Mouse (Mus musculus): ENCODE measurements at regions not wholly inside any gene's neighbourhood (a gene's known extent, or its start where the extent isn't known, plus 50 kb on each side); places are given as distances from the start of the nearest gene placed in this dataset.

DNA sequence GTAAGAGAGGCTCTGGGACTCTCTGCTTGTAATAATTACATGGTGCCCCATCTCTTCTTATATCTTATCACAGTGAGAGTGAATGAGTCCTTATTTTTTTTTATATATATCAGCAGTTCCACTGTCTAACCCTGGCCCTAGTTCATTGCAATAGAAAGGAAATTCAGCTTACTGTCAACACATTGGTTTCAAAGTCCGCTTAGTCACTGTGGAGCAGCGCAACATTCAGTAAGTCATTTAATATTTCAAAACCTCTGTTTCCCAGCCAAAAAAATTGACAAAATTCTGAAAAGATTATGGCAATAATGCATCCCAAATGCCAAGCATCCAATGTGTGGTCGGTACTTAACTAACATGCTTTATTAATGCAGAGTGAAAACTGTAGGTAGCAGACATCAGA, 343.6 kb downstream of the Mctp2 start:
- H3K27ac ChIP-seq (replicated peaks in 1 of 2; ENCODE audit: control insufficient read depth in 1 of 2, insufficient read depth in 1 of 2, low read depth in 2 of 2, low read length in 2 of 2): no peak overlapping the region
- no peak overlapping the region for H3K9ac ChIP-seq (ENCODE audit: low read length)
- ATAC-seq (ENCODE audit: insufficient number of reproducible peaks, insufficient read depth, low FRiP score, low read depth): no peak
- H3K27me3 ChIP-seq (ENCODE audit: control insufficient read depth, insufficient read depth, low read length): no peaks in the 10 kb centered on the region
- H3K9me3 ChIP-seq (ENCODE audit: control insufficient read depth, low read length): no peaks in the 10 kb centered on the region
- no peak overlapping the region for H3K4me2 ChIP-seq (ENCODE audit: low read length)
- no peak overlapping the region for H3K4me3 ChIP-seq (ENCODE audit: control insufficient read depth in 1 of 2, insufficient read depth in 1 of 2, low read depth in 1 of 2, low read length in 2 of 2)
- H3K4me1 ChIP-seq (ENCODE audit: control insufficient read depth in 2 of 2, insufficient read depth in 2 of 2, low read length in 2 of 2): peaks cover 0 to 4% of the 10 kb centered on the region in 2 experiments; a peak in 2 of 4 replicates
- no peaks in the 10 kb centered on the region for H3K36me3 ChIP-seq (ENCODE audit: control insufficient read depth, insufficient read depth, low read length)
- 90% methylated on average over 3 of the region's 3 CpGs for WGBS

DNA sequence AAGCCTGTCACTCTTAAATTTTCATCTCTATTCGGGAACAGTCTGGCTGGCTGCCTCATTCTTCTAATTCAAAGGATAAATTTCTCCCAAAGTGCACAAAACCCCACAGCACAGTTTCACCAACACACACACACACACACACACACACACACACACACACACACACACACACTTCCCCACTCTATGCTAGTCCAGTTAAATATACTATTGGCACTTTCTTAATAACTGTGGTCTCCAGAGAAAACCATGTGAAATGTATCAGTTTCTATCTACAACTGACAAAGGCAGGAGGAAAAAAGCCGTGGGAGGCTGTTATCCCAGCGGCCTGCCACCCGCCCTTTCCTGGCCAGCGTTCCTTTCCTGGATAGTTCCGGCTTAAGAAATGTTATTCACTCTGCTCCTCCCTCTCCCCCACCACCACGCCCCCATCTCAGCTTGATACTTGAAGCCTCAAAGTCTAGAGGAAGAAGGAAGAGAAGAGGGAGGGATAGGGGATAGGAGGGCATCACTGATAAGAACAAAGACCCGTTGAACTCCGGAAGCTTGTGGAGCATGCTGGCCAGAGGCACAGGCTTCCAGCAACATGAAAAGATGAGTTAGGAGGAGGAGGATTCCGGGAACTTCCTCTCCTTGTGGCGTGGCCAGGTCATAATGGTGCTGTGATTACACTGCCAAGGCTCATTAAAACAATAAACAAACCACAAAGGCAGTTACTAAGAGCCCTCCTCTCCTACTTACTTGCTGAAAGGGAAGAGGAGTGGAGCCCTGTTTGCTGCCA, 345.8 kb downstream of the Mctp2 start:
- WGBS: 5% methylated on average over 11 of the region's 11 CpGs
- peak overlapping the region; percentile 11 to 23; a peak in 3 of 4 replicates for H3K4me3 ChIP-seq (ENCODE audit: control insufficient read depth in 1 of 2, insufficient read depth in 1 of 2, low read depth in 1 of 2, low read length in 2 of 2)

DNA sequence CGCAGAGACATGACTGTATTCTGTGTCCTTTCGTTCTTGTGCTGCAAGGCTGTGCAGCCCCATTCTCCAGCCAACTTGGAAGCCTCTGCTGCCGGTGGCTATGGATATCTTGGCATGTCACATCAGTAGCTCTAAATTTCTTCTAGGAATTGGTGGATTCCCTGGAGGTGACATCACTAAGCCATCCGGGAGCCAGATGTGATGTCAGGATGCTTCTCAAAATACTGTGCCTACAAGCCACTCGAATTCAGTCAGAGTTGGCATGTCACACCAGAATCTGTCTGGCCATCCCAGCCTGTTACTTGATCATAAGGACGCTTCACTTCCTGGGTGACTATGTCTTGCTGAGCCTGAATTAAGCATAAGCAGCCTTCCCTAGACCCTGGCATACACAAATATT, 359.9 kb downstream of the Mctp2 start:
- Histone ChIP-seq H3K36me3 (ENCODE audit: control insufficient read depth, insufficient read depth, low read length) (no peaks in the 10 kb centered on the region), H3K9ac (ENCODE audit: low read length) (no peak overlapping the region), H3K27me3 (ENCODE audit: control insufficient read depth, insufficient read depth, low read length) (no peaks in the 10 kb centered on the region), H3K4me1 (ENCODE audit: control insufficient read depth in 2 of 2, insufficient read depth in 2 of 2, low read length in 2 of 2) (peaks cover 0 to under 1% of the 10 kb centered on the region in 2 experiments; a peak in 2 of 4 replicates), H3K4me3 (ENCODE audit: control insufficient read depth in 1 of 2, insufficient read depth in 1 of 2, low read depth in 1 of 2, low read length in 2 of 2) (no peak overlapping the region), H3K9me3 (ENCODE audit: control insufficient read depth, low read length) (no peaks in the 10 kb centered on the region), H3K4me2 (ENCODE audit: low read length) (no peak overlapping the region), H3K27ac (replicated peaks in 1 of 2; ENCODE audit: control insufficient read depth in 1 of 2, insufficient read depth in 1 of 2, low read depth in 2 of 2, low read length in 2 of 2) (no peak overlapping the region)
- ATAC-seq (ENCODE audit: insufficient number of reproducible peaks, insufficient read depth, low FRiP score, low read depth): no peak
- 62% methylated on average over 6 of the region's 6 CpGs for WGBS

More for the DNA sequence above, 345.8 kb downstream of the Mctp2 start:
- Histone ChIP-seq H3K27ac (replicated peaks in 1 of 2; ENCODE audit: control insufficient read depth in 1 of 2, insufficient read depth in 1 of 2, low read depth in 2 of 2, low read length in 2 of 2) (peak overlapping the region; percentile 35 to 41; a peak in 2 of 4 replicates), H3K4me1 (ENCODE audit: control insufficient read depth in 2 of 2, insufficient read depth in 2 of 2, low read length in 2 of 2) (peaks cover 0 to 4% of the 10 kb centered on the region in 2 experiments; a peak in 2 of 4 replicates), H3K9ac (ENCODE audit: low read length) (no peak overlapping the region), H3K9me3 (ENCODE audit: control insufficient read depth, low read length) (no peaks in the 10 kb centered on the region), H3K36me3 (ENCODE audit: control insufficient read depth, insufficient read depth, low read length) (no peaks in the 10 kb centered on the region), H3K27me3 (ENCODE audit: control insufficient read depth, insufficient read depth, low read length) (no peaks in the 10 kb centered on the region), H3K4me2 (ENCODE audit: low read length) (peak overlapping the region; percentile 60)
- ATAC-seq (ENCODE audit: insufficient number of reproducible peaks, insufficient read depth, low FRiP score, low read depth): peak; percentile 85

DNA sequence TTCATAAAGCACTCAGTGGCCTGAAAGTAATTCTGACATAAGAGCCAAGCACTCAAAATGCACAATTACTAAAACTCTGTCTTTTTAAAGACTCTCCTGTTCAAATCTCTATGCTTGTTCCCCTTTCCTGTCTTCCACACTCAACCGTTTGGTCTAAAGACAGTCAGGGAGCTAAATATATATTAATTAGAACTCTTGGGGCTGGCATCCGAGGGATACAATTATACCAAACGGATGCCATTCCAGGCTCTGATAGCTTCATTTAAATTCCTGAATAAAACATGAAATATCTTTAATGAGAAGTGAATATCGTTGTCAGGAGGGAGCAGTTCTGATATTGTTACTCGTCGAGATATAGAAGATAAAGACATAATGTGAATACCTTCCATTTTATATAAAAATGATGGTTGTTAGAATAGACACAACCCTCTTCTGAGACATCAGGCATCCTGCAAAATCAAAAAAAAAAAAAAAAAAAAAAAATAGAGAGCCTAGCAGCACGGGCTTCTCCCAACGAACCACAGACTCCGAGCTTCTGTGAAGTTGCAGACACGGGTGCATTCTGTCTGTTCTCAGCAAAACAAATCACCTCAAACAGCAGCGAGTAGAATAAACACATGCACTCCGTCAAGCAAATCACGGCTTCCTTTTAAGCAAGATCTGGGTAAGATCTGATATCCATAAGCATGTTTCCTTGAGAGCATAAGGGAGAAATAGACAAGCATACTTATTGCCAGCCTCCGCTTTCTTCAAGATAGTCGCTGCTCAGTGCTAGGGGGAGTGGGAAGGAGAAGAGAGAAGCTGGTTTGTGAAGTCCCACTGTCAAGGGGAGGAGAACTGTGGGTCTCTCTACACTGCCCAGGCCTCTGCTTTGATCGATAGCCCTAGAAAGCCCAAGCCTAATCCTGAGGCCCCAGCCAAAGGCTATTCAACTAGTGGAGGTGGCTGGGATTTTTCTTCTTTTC, 363.0 kb downstream of the Mctp2 start:
- WGBS: 51% methylated on average over 16 of the region's 16 CpGs
- no peak overlapping the region for H3K4me3 ChIP-seq (ENCODE audit: control insufficient read depth in 1 of 2, insufficient read depth in 1 of 2, low read depth in 1 of 2, low read length in 2 of 2)
- no peak overlapping the region for H3K4me2 ChIP-seq (ENCODE audit: low read length)
- ATAC-seq (ENCODE audit: insufficient number of reproducible peaks, insufficient read depth, low FRiP score, low read depth): no peak
- no peaks in the 10 kb centered on the region for H3K9me3 ChIP-seq (ENCODE audit: control insufficient read depth, low read length)
- H3K27ac ChIP-seq (replicated peaks in 1 of 2; ENCODE audit: control insufficient read depth in 1 of 2, insufficient read depth in 1 of 2, low read depth in 2 of 2, low read length in 2 of 2): no peak overlapping the region
- H3K27me3 ChIP-seq (ENCODE audit: control insufficient read depth, insufficient read depth, low read length): no peaks in the 10 kb centered on the region
- peaks cover 4 to 17% of the 10 kb centered on the region in 2 experiments; a peak in 2 of 4 replicates for H3K4me1 ChIP-seq (ENCODE audit: control insufficient read depth in 2 of 2, insufficient read depth in 2 of 2, low read length in 2 of 2)
- H3K36me3 ChIP-seq (ENCODE audit: control insufficient read depth, insufficient read depth, low read length): no peaks in the 10 kb centered on the region
- H3K9ac ChIP-seq (ENCODE audit: low read length): no peak overlapping the region

DNA sequence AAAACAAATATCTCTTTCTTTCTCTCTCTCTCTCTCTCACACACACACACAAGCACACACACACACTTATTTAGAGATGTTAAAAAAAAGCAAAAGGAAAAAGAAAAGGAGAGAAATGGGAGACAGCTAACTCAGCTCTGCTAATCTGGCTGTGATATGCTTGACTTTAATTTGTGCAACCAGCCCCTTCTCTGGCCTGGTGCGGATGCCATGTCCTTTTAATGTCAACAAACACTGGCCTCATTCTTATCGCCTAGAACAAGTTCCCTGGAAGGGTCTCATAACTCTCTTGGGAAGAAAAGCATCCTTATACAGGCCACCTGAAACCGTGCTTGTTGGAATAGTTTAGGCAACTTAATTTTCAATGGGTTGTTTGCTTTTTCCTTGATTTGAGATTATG, 368.7 kb downstream of the Mctp2 start:
- Histone ChIP-seq H3K36me3 (ENCODE audit: control insufficient read depth, insufficient read depth, low read length) (no peaks in the 10 kb centered on the region), H3K4me3 (ENCODE audit: control insufficient read depth in 1 of 2, insufficient read depth in 1 of 2, low read depth in 1 of 2, low read length in 2 of 2) (no peak overlapping the region), H3K4me1 (ENCODE audit: control insufficient read depth in 2 of 2, insufficient read depth in 2 of 2, low read length in 2 of 2) (peaks cover 4 to 17% of the 10 kb centered on the region in 2 experiments; a peak in 2 of 4 replicates), H3K27ac (replicated peaks in 1 of 2; ENCODE audit: control insufficient read depth in 1 of 2, insufficient read depth in 1 of 2, low read depth in 2 of 2, low read length in 2 of 2) (no peak overlapping the region), H3K9me3 (ENCODE audit: control insufficient read depth, low read length) (no peaks in the 10 kb centered on the region), H3K27me3 (ENCODE audit: control insufficient read depth, insufficient read depth, low read length) (no peaks in the 10 kb centered on the region; the same call in 1 of the 2 replicates), H3K9ac (ENCODE audit: low read length) (no peak overlapping the region), H3K4me2 (ENCODE audit: low read length) (no peak overlapping the region)
- ATAC-seq (ENCODE audit: insufficient number of reproducible peaks, insufficient read depth, low FRiP score, low read depth): no peak
- WGBS: 49% methylated on average over 3 of the region's 3 CpGs

DNA sequence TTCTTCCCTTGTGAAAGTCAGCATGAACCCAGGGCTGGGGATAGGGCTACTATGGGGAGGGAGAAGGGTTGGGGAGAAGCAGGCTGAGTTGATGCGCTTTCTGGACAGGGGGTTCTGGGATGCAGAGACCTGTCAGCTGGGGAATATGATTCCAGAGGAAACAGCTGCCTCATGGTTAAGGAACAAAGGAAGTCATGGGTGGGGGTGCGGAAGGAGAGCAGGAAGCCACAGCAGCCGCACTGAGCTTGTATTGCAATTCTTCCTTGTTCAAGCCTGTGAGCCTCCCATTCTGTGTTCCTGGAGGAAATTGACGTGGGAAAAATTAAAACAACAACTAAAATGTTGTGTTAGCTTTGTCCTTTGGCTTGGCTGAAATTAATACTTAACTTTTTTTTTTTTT, 369.7 kb downstream of the Mctp2 start:
- H3K27ac ChIP-seq (replicated peaks in 1 of 2; ENCODE audit: control insufficient read depth in 1 of 2, insufficient read depth in 1 of 2, low read depth in 2 of 2, low read length in 2 of 2): 0 out of 4 replicates have a peak overlapping the region, but pooled peaks of 1 of the 2 experiments have one; percentile 33
- no peak overlapping the region for H3K4me3 ChIP-seq (ENCODE audit: control insufficient read depth in 1 of 2, insufficient read depth in 1 of 2, low read depth in 1 of 2, low read length in 2 of 2)
- ATAC-seq (ENCODE audit: insufficient number of reproducible peaks, insufficient read depth, low FRiP score, low read depth): no peak
- no peak overlapping the region for H3K9ac ChIP-seq (ENCODE audit: low read length)
- H3K36me3 ChIP-seq (ENCODE audit: control insufficient read depth, insufficient read depth, low read length): no peaks in the 10 kb centered on the region
- no peaks in the 10 kb centered on the region; the same call in 1 of the 2 replicates for H3K27me3 ChIP-seq (ENCODE audit: control insufficient read depth, insufficient read depth, low read length)
- H3K4me1 ChIP-seq (ENCODE audit: control insufficient read depth in 2 of 2, insufficient read depth in 2 of 2, low read length in 2 of 2): peaks cover 4 to 17% of the 10 kb centered on the region in 2 experiments; a peak in 2 of 4 replicates
- no peak overlapping the region for H3K4me2 ChIP-seq (ENCODE audit: low read length)
- WGBS: 68% methylated on average over 4 of the region's 4 CpGs
- H3K9me3 ChIP-seq (ENCODE audit: control insufficient read depth, low read length): no peaks in the 10 kb centered on the region
